Mouse (Mus musculus): ENCODE data around the gene Wnt11.

DNA sequence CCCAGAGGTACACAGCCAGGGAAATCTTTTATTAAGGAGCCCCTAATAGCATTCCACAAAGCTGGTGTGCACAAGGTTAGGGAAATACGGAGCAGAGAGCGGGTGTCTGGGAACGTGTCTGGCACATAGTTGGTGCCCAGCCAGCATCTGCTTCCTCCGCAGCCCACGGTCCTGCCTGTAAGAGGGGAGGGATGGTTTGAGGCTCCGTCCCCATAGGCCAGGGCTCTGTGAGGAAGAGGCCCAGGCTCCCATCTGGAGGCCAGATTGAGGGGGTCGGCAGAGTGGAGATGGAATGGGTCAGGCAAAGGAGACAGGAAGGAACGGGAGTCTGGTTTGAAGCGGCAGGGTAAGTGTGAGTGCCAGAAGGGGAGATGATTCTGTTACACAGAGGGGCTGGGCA is 16.3 kb downstream of the Wnt11 start:
- no peak for TF ChIP-seq CTCF (conservative IDR thresholded peaks at IDR 0.05; ENCODE audit: insufficient read depth, insufficient read length, low read depth, low read length)
- TF ChIP-seq POLR2A (IDR thresholded peaks at IDR 0.05; ENCODE audit: low read depth, low read length) = no peak

All from kidney, adult 2 months (tissue).